Mouse (Mus musculus) G1E (cell line): ENCODE results near the gene Olfml1.

Experiments
- CTCF ChIP-seq: IDR thresholded peaks from 2 replicates; pipeline ENCODE4 v1.5.1; 2012; ENCODE audit warnings: low read depth, low read length, inconsistent platforms, mixed read lengths
- GATA1 ChIP-seq: IDR thresholded peaks from 2 replicates; pipeline ENCODE4 v1.6.1; 2012; ENCODE audit warnings: borderline replicate concordance, low read length, inconsistent platforms, mixed read lengths
- POLR2AphosphoS5 ChIP-seq: IDR thresholded peaks from 2 replicates; pipeline ENCODE4 v1.6.1; 2012; ENCODE audit warnings: low read depth, low read length, inconsistent platforms; ENCODE audit not compliant: insufficient replicate concordance
- TAL1 ChIP-seq: conservative IDR thresholded peaks from 2 replicates; pipeline ENCODE4 v1.6.1; 2012; ENCODE audit warnings: low read depth, low read length, inconsistent platforms, mixed read lengths

DNA sequence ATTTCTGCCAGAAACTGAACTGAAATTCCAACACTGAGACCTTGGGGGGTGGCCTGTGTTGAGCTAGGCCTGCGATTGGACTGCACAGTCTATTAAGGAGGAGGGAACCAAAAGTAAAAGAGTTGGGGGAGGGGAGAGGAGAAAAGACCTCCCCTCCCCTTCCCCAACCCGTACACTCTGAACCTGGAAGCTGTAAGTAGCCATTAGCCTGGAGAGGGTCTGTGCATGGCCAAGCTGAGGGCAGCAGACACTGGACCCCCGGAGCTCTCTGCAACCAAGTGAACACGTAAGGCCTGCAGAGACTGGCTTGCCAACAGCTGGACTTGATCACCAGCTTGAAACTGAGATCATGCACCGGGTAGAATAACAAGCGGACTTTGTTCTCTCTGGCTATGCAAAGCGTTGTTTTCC, at the start of gene Olfml1:
- no peak for TF ChIP-seq GATA1
- no peak for TF ChIP-seq POLR2AphosphoS5
- TF ChIP-seq CTCF = no peak
- TF ChIP-seq TAL1 = no peak
